Mouse (Mus musculus) lung, postnatal 36 days (tissue): ENCODE data around the gene Irf5.

Experiments
- DNase-seq: peaks from one replicate; pipeline ENCODE4 v3.0.0; 2022; ENCODE audit warnings: mixed read lengths

Irf5 gene

DNA sequence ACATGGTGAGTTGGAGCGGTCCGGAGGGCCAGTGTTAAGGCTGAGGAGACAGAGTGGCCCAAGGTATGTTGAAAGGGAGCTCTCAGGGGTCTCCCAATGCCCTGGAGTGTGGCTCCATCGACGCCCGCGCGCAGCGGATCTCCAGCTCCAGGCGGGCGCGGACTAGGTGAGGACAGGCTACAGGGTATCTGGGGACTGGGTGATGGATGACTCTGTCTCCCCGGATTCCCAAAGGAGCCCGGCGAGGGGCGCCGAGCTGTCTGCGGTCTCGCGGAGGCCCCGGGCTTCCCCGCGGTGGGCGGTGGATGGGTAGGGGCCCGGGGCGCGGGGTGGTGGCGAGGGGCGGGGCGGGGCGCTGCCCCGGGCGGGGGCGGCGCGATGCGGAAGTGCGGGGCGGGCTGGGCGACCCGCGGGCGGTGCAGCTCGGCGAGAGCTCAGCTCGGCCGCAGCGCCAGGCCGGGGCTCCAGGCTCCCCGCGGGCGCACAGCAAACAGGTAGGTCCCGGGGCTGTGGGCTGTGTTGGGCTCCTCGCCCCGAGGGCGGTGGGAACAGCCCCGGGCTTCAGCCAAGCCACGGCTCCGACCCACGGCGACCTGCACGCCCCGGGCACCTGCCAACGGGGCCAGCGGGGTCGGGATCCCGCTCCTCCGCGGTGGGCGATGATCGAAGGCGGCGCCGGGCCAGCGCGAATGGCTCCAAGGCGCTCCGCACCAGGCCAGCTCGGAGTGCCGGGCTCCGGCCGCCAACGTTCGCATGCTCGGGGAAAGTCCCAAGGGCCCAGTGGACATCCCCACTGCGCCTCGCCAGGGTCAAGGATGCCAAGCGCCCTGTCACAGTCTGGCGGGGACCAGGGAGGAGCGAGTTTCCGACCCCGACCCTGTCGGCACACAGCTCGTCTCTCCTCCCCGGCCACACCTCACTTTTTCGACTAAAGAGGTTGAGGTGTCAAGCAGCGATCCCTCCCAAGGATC is at the start of gene Irf5:
Gene Irf5 (plus strand): TSS at position 345 of the 971 bp plus-strand sequence.
- no peak for DNase-seq

DNA sequence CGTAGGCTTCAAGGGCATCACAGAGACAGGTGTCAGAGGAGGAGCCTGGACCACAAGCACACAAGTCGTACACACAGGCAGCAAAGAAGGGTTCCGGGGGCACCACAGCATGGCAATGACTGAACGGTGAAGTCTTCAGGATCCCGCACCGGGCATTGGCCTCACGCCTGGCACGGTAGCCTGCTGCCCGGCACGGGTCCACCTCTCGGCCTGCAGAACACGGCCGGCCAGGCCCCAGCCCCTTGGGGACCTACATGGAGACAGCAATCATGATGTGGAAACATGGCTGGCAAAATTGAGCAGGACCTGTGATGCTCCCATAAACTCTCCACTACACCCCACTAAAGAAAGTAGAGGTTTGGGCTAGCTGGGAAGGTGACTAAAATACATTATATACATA is 43.7 kb upstream of the Irf5 start:
- no peak for DNase-seq

DNA sequence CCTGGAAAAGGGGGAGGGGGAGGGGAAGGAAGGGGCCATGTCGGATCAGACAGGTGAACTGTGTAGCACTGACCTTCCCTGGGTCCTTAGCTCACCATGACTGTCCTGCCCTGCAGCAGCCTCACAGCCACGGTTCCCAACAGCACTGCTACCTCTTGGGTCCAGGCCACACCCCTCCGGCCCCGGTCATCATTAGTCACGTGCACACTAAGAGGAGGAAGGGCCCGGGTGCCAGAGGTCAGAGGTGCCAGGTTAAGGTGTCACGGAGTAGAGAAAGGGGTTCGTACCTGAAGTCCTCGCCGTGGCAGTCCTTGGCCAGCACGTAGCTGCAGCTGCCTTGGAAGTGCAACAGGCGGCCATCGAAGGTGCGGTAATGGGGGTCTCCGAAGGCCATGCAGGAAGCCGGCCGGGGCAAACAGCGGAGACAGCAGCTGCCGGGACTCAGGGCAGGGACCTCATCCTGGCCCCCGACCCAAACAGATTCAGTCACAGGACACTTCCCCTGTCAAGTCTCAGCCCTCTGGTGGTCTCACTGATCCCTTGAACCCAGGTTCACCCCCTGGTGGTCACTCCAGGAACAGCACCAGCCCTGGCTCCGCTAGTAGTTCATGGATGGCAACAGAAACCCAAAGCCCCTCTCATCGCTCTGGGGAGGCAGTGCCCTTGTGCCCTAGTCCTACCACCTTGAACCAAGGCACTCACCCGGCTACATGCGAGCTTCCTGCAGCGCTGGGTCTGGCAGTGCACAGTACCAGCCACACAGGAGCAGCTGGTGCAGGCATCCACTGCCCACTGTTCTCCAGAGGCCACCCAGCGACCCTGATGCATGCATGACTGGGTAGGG is 41.5 kb upstream of the Irf5 start:
- DNase-seq: peak; percentile 77

DNA sequence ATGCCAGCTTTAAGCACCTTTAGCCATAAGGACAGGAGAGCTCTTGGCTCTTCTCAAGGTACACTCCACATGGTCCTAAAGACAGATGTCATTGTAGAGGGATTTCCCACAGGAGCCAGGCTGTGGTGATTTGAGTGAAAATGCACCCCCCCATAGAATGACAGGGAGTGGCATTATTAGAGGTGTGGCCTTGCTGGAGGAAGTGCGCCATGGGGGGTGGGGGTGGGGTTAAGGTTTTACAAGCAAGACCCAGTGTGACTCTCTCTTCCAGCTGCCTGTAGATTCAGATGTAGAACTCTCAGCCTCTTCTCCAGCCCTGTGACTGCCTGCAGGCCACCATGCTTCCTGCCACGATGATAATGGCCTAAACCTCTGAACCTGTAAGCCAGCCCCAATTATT is 40.5 kb upstream of the Irf5 start:
- DNase-seq: no peak

DNA sequence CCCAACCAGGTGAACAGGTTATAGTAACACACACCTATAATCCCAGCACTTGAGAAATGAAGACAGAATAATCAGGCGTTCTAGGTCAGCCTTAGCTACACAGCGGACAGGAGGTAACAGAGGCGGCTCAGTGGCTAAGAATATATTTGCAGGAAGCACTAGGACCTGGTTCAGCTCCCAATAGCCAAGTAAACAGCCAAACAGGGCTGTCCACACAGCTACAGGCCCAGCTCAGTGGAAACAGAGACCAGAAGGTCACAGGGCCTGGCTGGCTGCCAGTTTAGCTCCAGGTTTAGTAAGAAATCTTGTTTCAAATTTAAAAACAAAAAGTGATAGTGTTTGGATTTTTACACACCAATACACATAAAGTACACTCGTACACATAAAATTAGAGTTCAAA is 32.3 kb upstream of the Irf5 start:
- DNase-seq: peak; percentile 14

DNA sequence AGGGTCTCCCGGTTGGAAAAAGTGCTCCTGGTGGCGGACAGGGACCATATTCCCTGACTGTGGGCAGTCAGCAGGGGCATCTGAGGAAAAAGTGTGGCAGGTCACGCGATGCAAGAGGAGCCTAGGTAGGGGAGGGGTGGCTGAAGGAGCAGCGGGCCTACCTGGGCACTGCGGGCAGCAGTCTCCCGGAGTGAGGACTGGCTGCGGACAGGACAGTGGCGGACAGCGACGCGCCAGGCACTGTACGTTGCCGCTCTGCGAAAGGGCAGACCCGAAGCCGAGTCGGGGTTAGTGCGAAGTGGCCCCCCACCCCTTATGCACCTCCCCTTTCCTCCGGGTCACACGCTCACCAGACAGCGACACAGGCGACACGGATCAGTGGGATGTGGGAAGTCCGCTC is 30.2 kb upstream of the Irf5 start:
- DNase-seq: no peak

DNA sequence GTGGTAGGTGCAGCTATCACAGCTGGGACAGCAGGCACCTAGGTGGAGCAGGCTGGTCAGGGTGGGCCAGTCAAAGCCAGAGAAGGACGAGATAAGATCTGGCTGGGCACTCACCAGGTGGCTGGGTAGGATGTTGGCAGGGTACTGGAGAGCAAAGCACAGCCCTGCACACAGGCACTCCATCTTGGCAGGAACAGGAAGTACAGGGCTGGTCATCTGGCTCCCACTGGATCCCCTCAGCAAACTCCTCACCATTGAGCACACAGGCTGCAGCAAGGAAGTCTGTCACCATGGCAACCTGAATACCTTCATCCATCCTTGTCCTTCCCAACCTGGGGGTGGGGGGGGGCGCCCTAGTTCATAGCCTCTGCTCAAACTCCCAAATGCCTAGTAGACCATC is 28.6 kb upstream of the Irf5 start:
- DNase-seq: no peak

DNA sequence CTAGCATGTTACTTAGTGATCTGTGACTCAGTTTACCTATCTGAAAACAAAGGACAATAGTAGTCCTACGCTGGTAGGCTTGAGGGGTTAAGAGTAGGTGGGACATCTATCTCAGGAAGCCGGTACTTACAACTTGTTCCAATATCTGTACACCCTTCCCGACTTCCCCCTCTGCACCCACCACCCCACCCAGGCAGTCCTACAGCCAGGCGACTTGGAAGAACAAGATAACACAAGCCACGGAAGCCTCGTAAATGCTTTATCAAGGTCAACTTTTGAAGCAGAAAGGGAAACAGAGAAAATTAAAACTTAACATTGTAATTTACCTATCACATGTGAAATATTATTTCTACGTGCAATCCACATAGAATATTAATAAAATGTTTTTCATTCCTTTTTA is 26.2 kb upstream of the Irf5 start:
- DNase-seq: no peak

DNA sequence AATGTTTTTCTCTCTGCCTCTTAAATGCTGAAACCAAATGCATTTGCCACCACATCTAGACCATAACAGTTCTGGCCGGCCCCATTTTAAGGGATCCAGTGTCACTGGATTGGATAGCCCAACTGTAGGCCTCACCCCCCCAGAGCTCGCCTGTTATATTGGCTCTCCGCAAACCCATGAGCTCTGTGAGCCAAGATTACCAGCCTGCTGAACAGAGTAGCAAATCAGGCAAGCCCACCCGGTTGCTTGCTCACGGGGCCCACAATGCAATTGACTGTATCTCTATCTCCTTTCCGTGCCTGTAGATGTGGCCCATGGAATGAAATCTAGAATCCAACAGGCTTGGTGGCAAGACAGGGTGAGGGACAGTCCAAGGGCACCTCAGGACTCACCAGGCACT is 25.6 kb upstream of the Irf5 start:
- DNase-seq: no peak

DNA sequence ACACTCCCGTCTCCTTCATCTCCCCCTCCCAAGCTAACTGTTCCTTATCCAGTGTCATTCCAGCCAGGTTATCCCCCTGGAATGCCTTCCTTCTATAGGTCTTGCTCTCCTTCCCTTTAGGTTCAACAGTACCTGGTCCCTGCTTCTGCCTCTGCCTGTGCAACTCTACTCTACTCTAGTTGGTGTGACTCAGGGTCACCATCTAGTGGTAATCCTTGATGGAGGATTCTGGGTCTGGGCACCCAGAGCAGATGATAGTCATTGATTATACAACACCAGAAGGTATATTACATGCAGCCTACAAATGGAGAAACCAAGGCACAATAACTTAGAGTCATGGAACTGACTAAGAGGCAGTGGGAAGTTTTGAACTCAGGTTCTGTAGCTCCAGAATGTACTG is 24.8 kb upstream of the Irf5 start:
- no peak for DNase-seq

DNA sequence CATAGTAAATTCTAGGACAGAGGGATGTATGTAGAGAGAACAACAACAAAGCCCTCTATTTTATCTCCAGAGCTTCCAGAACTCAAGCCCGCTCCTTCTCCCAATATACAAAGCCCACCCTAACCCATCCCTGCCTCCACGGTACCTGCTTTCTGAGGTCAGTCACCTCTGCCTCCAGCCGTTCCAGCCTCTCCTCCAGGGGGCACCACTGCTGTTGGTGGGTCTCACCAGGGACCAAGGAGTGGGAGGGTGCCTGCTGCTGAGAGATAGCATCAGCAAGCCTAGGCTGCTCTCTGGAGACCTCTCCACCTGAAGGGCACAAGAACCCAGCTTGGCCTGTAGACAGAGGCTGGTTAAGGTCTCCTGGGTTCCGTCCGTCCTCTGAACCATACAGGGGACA is 20.9 kb upstream of the Irf5 start:
- no peak for DNase-seq

DNA sequence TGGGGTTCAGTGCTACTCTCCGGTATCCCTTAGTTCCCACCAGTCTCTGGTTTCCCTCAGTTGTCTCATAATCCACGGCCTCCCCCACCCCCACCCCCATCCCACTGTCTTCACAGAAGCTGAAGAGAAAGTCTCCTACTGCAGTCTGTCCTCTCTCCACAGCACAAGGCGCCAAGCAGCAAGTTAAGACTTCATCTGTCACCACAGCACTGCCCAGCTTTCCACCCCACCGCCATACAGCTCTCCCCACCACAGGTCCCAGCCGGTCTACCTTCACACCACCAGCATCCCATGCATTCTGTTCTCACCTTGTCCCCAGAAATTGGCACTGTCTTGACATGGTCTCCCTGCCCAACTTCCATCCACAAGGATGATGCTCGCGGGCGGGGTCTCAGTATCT is 19.6 kb upstream of the Irf5 start:
- no peak for DNase-seq

DNA sequence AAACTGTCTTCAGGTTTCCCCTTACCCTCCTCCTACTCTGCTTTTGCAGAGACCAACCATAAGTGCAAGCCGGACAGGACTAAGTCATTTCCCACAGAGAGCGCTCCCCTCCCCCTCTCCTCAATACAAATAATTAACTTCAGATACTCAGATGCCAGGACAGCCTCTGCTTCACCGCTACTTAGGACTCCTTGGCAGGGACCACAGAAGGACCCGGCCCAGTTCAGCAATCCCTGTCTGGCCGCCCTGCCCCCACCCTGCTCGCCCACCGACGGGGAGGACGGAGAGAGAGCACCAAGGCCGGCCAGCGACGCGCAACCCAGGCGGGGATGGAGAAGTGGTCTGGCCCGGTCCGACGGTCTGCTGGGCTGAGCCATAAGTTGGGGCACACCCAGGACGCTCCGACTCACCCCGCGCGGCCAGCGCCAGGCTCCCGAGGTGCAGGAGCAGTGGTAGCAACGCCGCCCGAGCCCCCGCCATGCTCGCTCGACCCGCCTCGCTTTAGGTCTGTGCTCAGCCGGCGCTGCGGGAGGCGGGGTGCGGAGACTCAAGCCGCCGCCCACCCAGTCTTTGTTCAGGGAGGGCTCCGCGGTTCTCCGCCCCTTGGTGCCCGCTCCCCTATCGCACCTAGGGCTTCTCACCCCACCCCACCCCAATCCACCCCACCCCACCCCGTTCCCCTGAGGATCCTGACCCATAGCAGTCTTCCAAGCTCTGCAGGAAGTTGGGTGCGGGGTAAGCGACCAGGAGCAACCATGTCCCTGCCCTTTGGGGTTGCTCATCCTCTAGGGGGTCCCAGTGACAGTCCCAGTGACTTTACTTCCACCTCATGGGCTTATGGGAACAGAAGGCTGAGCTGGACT is 18.7 kb upstream of the Irf5 start, which contains the start of gene Kcp:
Gene Kcp (minus strand): TSS at position 506 of the 863 bp plus-strand sequence.
- no peak for DNase-seq

DNA sequence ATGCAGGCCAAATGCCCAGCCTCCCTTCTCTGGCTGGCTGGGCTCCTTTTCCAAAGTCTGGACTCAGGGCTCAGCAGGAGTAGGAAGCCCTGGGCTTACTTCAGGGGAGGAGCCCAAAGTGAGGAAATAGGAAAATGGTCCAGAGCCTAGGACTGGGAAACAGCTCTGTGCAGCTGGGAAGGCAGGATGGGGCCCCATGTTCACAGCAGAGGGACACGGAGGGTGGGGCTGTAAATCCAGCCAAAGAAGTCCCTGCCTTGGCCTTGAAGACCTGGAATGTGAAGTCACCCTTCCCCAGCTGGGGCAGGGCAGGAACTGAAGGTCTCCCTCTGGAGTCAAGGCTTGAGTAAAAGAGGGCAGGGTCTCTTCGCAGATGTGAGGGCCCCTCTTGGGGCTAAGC is 17.3 kb upstream of the Irf5 start:
- DNase-seq: no peak

DNA sequence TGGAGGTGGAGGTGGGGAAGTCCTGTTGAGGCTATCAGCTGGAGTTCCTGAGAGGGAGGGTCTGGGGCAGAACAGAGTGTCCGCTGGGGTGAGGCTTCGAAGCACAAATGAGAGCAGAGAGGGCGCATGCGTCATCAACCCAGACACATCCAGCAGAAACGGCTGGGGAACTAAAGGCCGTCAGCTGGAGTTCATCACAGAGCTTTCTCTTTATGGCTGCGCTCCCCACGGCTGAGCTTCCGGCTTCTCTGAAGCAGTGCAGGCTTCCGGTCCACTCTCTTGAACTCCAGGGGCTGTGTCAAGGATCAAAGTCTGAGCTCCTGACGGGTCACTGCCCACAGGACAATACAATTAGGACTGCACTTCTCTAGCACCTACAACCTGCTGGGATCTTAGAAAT is 13.1 kb upstream of the Irf5 start:
- peak; percentile 58 for DNase-seq

DNA sequence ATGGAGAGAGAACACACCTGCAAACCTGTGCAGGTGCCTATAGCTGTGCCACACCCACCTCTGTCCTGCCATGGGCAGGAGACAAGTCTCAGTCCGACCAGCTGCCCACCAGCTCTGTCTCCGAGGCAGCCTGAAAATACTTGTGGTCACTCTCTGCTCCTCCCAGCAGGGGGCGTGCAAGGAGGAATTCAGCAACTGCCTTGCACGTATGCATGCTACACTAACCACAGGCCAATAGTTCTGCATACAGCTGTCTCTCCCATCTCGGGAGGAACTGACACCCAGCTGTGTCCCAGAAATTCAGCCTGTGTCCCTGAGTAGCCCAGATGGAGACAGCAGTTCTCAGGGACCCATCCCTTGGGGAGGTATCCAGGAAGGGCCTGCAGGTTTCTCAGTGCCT is 9.3 kb upstream of the Irf5 start:
- peak; percentile 84 for DNase-seq

DNA sequence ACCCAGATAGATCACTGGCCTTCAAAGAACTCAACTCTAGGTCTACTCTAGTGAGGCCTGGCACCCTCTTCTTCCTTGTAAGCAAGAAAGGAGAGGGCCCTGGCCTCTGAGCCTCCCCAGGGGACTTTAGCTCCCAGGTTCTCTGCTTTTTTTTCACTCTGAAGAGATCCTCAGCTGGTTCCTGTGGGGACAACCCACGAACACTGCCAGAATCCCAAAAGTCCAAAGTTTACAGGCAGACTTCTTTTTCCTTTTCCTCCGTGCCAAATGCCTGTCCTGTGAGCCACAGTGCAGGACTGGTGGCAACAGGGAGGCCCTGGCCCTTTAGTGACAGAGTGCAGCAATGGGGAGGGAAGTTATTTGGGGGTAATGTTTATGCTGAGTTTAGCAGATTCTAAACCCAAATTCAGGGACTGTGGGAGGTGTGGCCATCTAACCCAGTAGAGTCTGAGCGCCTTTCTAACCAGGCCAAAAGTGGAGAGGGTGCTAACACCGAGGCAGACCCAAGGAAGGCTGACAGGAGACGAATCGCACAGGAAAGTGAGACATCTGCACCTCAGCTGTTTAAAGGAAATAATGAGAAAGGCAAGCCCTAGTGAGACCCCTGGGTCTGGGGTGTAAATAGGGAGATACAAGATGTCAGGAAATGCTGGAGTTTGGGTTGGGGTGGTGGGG is 3.7 kb upstream of the Irf5 start:
- no peak for DNase-seq

DNA sequence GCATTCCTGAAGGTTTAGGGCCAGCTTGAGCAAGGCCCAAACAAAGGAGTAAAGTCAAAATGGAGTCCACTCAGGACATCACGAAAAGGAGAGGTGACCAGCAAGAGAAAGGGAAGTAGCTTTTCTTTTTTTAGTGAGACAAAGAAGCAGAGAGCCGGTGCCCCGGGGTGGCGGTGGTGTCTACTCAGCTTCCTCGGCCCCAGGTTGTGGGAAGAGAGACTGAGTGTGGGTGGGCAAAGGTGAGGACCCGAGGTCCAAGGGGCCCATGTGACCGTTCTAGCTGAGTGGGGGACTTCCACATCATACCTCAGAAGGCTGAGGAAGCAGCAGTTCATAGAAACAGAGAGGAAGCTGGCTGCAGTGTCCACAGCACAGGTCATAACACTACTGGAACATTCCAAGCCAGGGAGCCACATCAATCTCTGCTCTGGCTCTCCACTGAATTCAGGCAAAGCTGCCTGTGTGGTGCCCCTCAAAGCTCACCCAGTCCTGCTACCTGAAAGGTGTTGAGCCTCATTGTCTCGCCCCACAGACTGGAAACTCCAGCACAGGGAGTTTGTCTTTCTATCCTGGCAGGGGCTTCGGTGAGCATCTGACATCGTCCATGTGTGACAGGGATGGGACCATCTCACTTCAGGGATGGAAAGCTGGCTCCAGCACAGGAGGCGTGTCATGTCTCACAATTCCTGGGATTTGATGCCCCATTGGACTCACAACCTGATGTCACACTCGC is 3.0 kb upstream of the Irf5 start:
- DNase-seq: no peak

DNA sequence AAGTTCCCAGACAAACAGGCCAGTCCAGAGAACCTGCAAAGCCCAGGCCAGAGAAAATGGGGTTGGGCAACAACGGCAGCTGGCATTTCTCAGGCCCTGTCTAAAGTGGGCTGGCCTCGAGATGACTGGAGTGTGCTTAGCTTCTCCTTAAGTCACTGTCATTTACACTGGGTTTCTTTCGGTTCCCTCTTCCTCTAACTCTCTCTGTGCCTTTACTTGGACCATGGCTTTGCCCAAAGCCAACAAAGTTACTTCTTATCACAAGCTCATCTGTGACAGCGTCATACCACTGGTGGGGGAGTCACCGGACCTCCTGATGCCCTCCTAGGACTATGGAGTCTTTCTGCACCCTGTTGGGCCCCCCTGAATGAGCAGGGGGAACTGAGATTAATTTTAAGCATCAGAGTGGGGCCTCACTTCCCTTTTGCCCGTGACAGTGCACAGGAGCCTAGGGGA is 2.4 kb upstream of the Irf5 start:
- DNase-seq: peak; percentile 69

DNA sequence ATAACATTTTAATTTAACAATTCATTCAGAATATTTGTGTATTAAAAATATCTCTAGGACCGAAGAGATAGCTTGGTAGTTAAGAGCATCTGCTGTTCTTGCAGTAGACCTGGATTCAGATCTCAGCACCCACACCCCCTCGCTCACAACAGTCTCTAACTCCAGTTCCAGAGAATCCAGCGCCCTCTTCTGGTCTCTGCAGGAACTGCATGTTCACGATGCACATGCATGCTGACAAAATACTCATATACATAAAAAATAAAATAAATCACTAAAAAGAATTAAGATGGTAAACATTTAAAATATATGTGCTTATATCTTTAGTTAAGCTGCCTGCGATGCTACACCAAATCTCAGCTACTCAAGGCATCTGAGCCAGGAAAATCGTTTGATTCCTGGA is 1.2 kb upstream of the Irf5 start:
- peak; percentile 42 for DNase-seq
